Mouse (Mus musculus) cortical plate, adult 2 months (tissue): Measurements from ENCODE around the gene Cd163.

Experiments used
- CTCF ChIP-seq: fragments of 200-500 bp; IDR thresholded peaks from 2 replicates; pipeline ENCODE4 v1.5.1; 2011; ENCODE audit warnings: mild to moderate bottlenecking, control low read depth, low read length; ENCODE audit not compliant: insufficient read depth; ENCODE audit errors: extremely low read depth
- POLR2A ChIP-seq: fragments of 200-500 bp; IDR thresholded peaks from 2 replicates; pipeline ENCODE4 v1.6.1; 2011; ENCODE audit warnings: mild to moderate bottlenecking, low read length, control low read depth; ENCODE audit not compliant: insufficient read depth; ENCODE audit errors: extremely low read depth

GRCm38 (mm10) chr6:124360549-124360948 lies 56.1 kb downstream of the Cd163 start:
- TF ChIP-seq CTCF: no peak
- TF ChIP-seq POLR2A: no peak
